Mouse (Mus musculus): Measurements from ENCODE around the gene Ctsa.

DNA sequence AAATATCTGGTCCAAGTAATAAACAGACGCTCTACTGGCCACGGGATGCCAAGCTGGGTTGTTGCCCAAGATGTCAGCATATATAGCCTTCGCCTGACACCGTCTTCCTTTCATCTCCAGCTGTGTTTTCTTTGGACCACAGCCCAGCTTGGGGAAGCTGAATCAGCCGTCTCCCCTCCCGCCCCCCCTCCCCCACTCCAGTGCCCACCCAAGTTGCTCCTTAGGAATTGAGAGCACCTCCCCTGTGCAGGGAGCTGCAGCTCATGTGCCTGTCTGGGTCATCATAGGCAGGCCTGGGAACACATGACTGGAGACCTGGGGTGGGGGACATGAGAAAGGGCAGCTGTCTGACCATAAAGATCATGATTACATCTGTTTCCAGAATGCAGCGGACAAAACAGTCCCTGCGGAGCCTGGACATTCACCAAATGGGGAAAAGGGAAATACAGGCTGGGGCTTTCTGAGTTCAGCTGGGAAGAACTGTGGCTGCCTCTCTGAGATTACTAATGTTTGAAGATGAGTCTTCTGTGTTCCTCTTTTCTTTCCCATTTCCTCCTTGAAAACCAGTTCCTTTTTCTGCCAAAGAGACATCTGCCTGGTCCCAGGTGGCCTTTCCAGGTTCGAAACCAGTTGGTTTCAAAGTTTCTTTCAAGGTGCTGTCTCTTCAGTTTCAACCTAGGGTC is 29.6 kb downstream of the Ctsa start:
- TF ChIP-seq CTCF (IDR thresholded peaks at IDR 0.05; ENCODE audit: control insufficient read depth, insufficient read depth, insufficient replicate concordance, low read depth, low read length): no peak
- no peak for TF ChIP-seq POLR2A (IDR thresholded peaks at IDR 0.05; ENCODE audit: control insufficient read depth, low read depth, low read length)
